Mouse (Mus musculus) hindbrain, embryonic 15.5 days (tissue): Measurements from ENCODE around the gene Gkn1. TPM values are rescaled to one million over a fixed set of nuclear protein-coding genes. Genes with fewer than 3 reads are reported as not detected.

Experiments
- ATAC-seq: fragments of 200-750 bp; cut with Nextera tagmentation; 2 replicates; pipeline ENCODE4 v1.8.0; 2017; ENCODE audit warnings: low read depth, moderate number of reproducible peaks, moderate TSS enrichment; ENCODE audit not compliant: low FRiP score
- H3K27ac ChIP-seq: fragments of 300-500 bp; sonication (generic); replicated peaks from 2 replicates; pipeline ENCODE4 v1.5.1; 2015; ENCODE audit warnings: mild to moderate bottlenecking, inconsistent platforms
- H3K27me3 ChIP-seq: fragments of 300-500 bp; sonication (generic); 2 replicates; pipeline ENCODE4 v1.6.1; 2015; ENCODE audit warnings: control low read depth, inconsistent platforms
- H3K36me3 ChIP-seq: fragments of 300-500 bp; sonication (generic); 2 replicates; pipeline ENCODE4 v1.6.1; 2015; ENCODE audit warnings: control low read depth, inconsistent platforms
- H3K4me1 ChIP-seq: fragments of 300-500 bp; sonication (generic); replicated peaks from 2 replicates; pipeline ENCODE4 v1.6.1; 2015; ENCODE audit warnings: control low read depth, inconsistent platforms
- H3K4me2 ChIP-seq: fragments of 300-500 bp; sonication (generic); 2 replicates; pipeline ENCODE4 v1.6.1; 2015; ENCODE audit warnings: moderate library complexity, mild to moderate bottlenecking, inconsistent platforms
- H3K4me3 ChIP-seq: fragments of 300-500 bp; sonication (generic); 2 replicates; pipeline ENCODE4 v1.5.1; 2015; ENCODE audit warnings: mild to moderate bottlenecking, inconsistent platforms
- H3K9ac ChIP-seq: fragments of 300-500 bp; sonication (generic); 2 replicates; pipeline ENCODE4 v1.6.1; 2015; ENCODE audit warnings: inconsistent platforms
- H3K9me3 ChIP-seq: fragments of 300-500 bp; sonication (generic); 2 replicates; pipeline ENCODE4 v1.6.1; 2016; ENCODE audit warnings: control low read depth, inconsistent platforms
- WGBS: fragments of 180-500 bp; shearing (Covaris S2); methylation state at CpG from one replicate; pipeline ENCODE4 v1.1.7; 2015; 5-methylcytosine and 5-hydroxymethylcytosine counted together
- polyA plus RNA-seq: library from polyadenylated mRNA; unstranded; fragments of >200 nt; fragmentation: Nextera tagmentation; extraction: Ambion mirVana; gene quantifications from 2 replicates; pipeline ENCODE4 v1.2.1, GENCODE M21; 2015

The Gkn1 gene
- polyA plus RNA-seq, 1 experiment from 2014 or later = not detected

DNA sequence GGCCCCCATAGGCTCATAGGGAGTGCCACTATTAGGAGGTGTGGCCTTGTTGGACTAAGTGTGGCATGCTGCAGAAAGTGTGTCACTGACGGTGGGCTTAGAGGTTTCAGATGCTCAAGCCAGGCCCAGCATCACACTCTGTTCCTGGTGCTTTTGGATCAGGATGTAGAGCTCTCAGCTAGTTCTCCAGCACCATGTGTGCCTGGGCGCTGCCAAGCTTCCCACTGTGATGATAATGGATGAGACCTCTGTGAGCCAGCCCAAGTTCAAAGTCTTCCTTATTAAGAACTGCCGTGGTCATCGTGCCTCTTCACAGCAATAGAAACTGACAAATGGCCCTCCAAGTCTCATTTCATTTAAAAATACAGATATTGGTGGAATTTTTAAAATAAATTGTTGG is 38.0 kb downstream of the Gkn1 start:
- H3K4me3 ChIP-seq = no peak overlapping the region
- peaks cover 7% of the 10 kb centered on the region for H3K36me3 ChIP-seq
- no peaks in the 10 kb centered on the region for H3K27me3 ChIP-seq
- ATAC-seq = no peak
- WGBS = 65% methylated on average over 4 of the region's 4 CpGs
- H3K4me2 ChIP-seq = no peak overlapping the region
- no peaks in the 10 kb centered on the region for H3K9me3 ChIP-seq
- H3K9ac ChIP-seq = no peak overlapping the region
- 0 out of 2 replicates have a peak, but pooled peaks cover 5% of the 10 kb centered on the region for H3K4me1 ChIP-seq
- no peak overlapping the region for H3K27ac ChIP-seq

- no peaks in the 10 kb centered on the region for H3K27me3 ChIP-seq
- H3K4me1 ChIP-seq = 0 out of 2 replicates have a peak, but pooled peaks cover 3% of the 10 kb centered on the region
- H3K4me2 ChIP-seq = no peak overlapping the region
- H3K27ac ChIP-seq = no peak overlapping the region
- no peaks in the 10 kb centered on the region for H3K36me3 ChIP-seq
- WGBS = 90% methylated on average over 8 of the region's 8 CpGs
- no peaks in the 10 kb centered on the region for H3K9me3 ChIP-seq
- ATAC-seq = no peak
- H3K9ac ChIP-seq = no peak overlapping the region
- no peak overlapping the region for H3K4me3 ChIP-seq
Observed at GRCm38 (mm10) chr6:87304486-87304885, 46.3 kb downstream of the Gkn1 start.

- no peaks in the 10 kb centered on the region for H3K9me3 ChIP-seq
- H3K27me3 ChIP-seq = no peaks in the 10 kb centered on the region
- H3K4me2 ChIP-seq = no peak overlapping the region
- 63% methylated on average over 5 of the region's 5 CpGs for WGBS
- H3K9ac ChIP-seq = no peak overlapping the region
- no peaks in the 10 kb centered on the region for H3K36me3 ChIP-seq
- H3K4me1 ChIP-seq = 0 out of 2 replicates have a peak, but pooled peaks cover 3% of the 10 kb centered on the region
- no peak overlapping the region for H3K27ac ChIP-seq
- no peak overlapping the region for H3K4me3 ChIP-seq
- no peak for ATAC-seq
Observed at GRCm38 (mm10) chr6:87302746-87303145, 48.0 kb downstream of the Gkn1 start.

DNA sequence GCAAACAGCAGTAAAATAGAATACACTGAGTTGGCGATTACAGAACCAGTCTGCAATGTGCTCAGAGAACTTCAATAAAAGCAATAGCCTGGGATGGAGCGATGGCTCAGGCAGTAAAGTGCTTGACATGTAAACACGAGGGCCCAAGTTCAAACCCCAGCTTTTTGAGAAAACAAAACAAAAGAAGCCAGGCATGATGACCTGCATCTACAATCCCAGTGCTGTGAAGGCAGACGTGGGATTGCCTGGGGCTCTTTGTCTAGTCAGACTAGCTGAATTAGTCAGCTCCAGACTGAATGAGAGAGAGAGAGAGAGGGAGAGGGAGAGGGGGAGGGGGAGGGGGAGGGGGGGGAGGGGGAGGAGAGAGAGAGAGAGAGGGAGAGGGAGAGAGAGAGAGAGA is 48.8 kb downstream of the Gkn1 start:
- Histone ChIP-seq H3K36me3 (no peaks in the 10 kb centered on the region), H3K27me3 (no peaks in the 10 kb centered on the region), H3K9ac (no peak overlapping the region), H3K4me2 (no peak overlapping the region), H3K4me1 (0 out of 2 replicates have a peak, but pooled peaks cover 3% of the 10 kb centered on the region), H3K27ac (no peak overlapping the region), H3K9me3 (no peaks in the 10 kb centered on the region), H3K4me3 (no peak overlapping the region)
- ATAC-seq = no peak
- WGBS = 36% methylated on average over 4 of the region's 4 CpGs

Other genes with a start within 250 kb of the Gkn1 start
- 0.18 and 0.28 TPM in 2 replicates for gene D6Ertd527e, start 246.2 kb downstream of the Gkn1 start, polyA plus RNA-seq
- gene Antxr1, start 15.1 kb downstream of the Gkn1 start, polyA plus RNA-seq = 4.7 and 5.2 TPM in 2 replicates
- not detected in 2 replicates for gene Gkn2, start 22.4 kb upstream of the Gkn1 start, polyA plus RNA-seq
- 0.41 and 1.0 TPM in 2 replicates for gene Gkn3, start 38.0 kb upstream of the Gkn1 start, polyA plus RNA-seq
- not detected in 2 replicates for gene Bmp10, start 78.1 kb upstream of the Gkn1 start, polyA plus RNA-seq
- 2.2 and 2.6 TPM in 2 replicates for gene Arhgap25, start 182.3 kb upstream of the Gkn1 start, polyA plus RNA-seq
- 2.7 and 3.1 TPM in 2 replicates for gene Prokr1, start 239.8 kb upstream of the Gkn1 start, polyA plus RNA-seq